Mouse (Mus musculus): ENCODE data around the gene Csf2. TPM values are rescaled to one million over a fixed set of nuclear protein-coding genes. Genes with fewer than 3 reads are reported as not detected.
A peak's percentile ranks its signal among the peaks of the same experiment; 100 is the strongest.

The Csf2 gene
- total and polyA plus RNA-seq, 3 experiments, result 0.79 to 2.4 (median 1.9) TPM

DNA sequence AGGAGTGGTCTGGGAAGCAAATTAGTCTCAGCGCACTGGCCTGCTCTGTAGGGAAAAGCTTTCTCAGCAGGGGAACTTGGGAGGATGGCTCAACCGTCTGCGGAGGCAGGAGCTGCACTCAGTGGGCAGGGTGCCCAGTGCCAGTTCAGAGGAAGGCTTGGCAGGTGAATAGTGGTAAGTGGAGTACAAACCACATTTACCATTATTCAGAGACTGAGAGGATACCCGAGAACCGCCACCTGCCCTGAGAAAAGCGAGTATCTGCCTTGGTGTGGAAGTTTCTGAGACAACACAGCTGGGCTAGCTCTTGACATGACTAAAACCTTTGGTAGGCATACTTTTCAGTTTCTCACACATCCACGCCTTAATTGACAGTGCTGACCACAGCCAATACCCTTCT lies 32.1 kb downstream of the Csf2 start (continued):
- no peak for TF ChIP-seq GABPA (IDR thresholded peaks at IDR 0.05; ENCODE audit: insufficient replicate concordance, low read depth, low read length)
- TF ChIP-seq TCF12 (IDR thresholded peaks at IDR 0.05; ENCODE audit: low read depth, low read length), result peak; percentile 96
- no peak for TF ChIP-seq CTCF (conservative IDR thresholded peaks at IDR 0.05 in 1 of 2, IDR thresholded peaks at IDR 0.05 in 1 of 2; ENCODE audit: low read depth in 2 of 2, low read length in 2 of 2)
- no peak for TF ChIP-seq NRF1 (IDR thresholded peaks at IDR 0.05; ENCODE audit: low read depth, low read length)
- TF ChIP-seq USF2 (conservative IDR thresholded peaks at IDR 0.05; ENCODE audit: low read depth, low read length), result no peak
- TF ChIP-seq JUND (conservative IDR thresholded peaks at IDR 0.05; ENCODE audit: low read depth, low read length), result peak; percentile 67
- TF ChIP-seq E2F4 (IDR thresholded peaks at IDR 0.05; ENCODE audit: insufficient replicate concordance, low read depth, low read length), result no peak
- TF ChIP-seq ZKSCAN1 (IDR thresholded peaks at IDR 0.05; ENCODE audit: borderline replicate concordance, low read depth, low read length), result no peak
- TF ChIP-seq ZMIZ1 (IDR thresholded peaks at IDR 0.05; ENCODE audit: low read depth, low read length), result no peak
- TF ChIP-seq CHD1 (IDR thresholded peaks at IDR 0.05; ENCODE audit: low read depth, low read length), result no peak
- TF ChIP-seq POLR2AphosphoS2 (IDR thresholded peaks at IDR 0.05; ENCODE audit: low read depth, low read length), result no peak
- TF ChIP-seq ETS1 (conservative IDR thresholded peaks at IDR 0.05; ENCODE audit: low read depth, low read length), result peak; percentile 79
- TF ChIP-seq ZC3H11A (IDR thresholded peaks at IDR 0.05; ENCODE audit: low read depth, low read length), result no peak
- TF ChIP-seq UBTF (IDR thresholded peaks at IDR 0.05; ENCODE audit: low read depth, low read length), result no peak
- TF ChIP-seq ZNF384 (IDR thresholded peaks at IDR 0.05; ENCODE audit: low read depth, low read length), result 0 out of 2 replicates have a peak, but pooled peaks have one; percentile 5
- TF ChIP-seq PAX5 (IDR thresholded peaks at IDR 0.05; ENCODE audit: low read length), result no peak
- peak; percentile 45; the same call in 1 of the 2 replicates for TF ChIP-seq CHD2 (IDR thresholded peaks at IDR 0.05; ENCODE audit: low read length)
- no peak for TF ChIP-seq RAD21 (IDR thresholded peaks at IDR 0.05; ENCODE audit: low read depth, low read length)
- 0 out of 2 replicates have a peak, but pooled peaks have one; percentile 55 for TF ChIP-seq MAX (IDR thresholded peaks at IDR 0.05; ENCODE audit: low read length)
- no peak for TF ChIP-seq TBP (conservative IDR thresholded peaks at IDR 0.05; ENCODE audit: low read depth, low read length)

- H3K9me3 ChIP-seq (replicated peaks; ENCODE audit: low read length), result no peaks in the 10 kb centered on the region
- H3K4me1 ChIP-seq (ENCODE audit: control insufficient read depth in 1 of 2, insufficient read depth in 2 of 2), result peaks cover 68 to 91% of the 10 kb centered on the region in 2 experiments
- in situ Hi-C loops (cut with MboI; ENCODE audit: low pct_ligation_motif_present, low pct_unique_long_range_greater_than_20kb, low sequenced_read_pairs), result loop anchor here (5.0 kb wide), 1 partner anchor 69 kb away; no protein-coding TSS in a partner anchor
- peak overlapping the region in 1 of 3 experiments; percentile 29 for H3K4me3 ChIP-seq (replicated peaks in 1 of 3; ENCODE audit: low read depth in 2 of 3, low read length in 2 of 3, poor library complexity in 1 of 3)
- peak overlapping the region; percentile 97 for H3K27ac ChIP-seq (ENCODE audit: insufficient read depth, low read depth)
- TF ChIP-seq CHD1 (IDR thresholded peaks at IDR 0.05; ENCODE audit: low read depth, low read length) (no peak), EP300 (IDR thresholded peaks at IDR 0.05; ENCODE audit: low read length) (0 out of 2 replicates have a peak, but pooled peaks have one; percentile 15)
- dilution Hi-C loops (cut with MboI; ENCODE audit: extremely low pct_ligation_motif_present, extremely low pct_unique_long_range_greater_than_20kb, low sequenced_read_pairs), result no loop called here
- no peak overlapping the region for H3K9ac ChIP-seq (ENCODE audit: insufficient read depth, low read depth)
- no peak for DNase-seq (ENCODE audit: extremely low read depth)
- no peaks in the 10 kb centered on the region for H3K27me3 ChIP-seq (replicated peaks)
- no peaks in the 10 kb centered on the region for H3K36me3 ChIP-seq (replicated peaks in 1 of 2; ENCODE audit: control insufficient read depth in 1 of 2, insufficient read depth in 1 of 2, low read length in 1 of 2)
- no peaks in the 10 kb centered on the region for H3K79me2 ChIP-seq (replicated peaks; ENCODE audit: control insufficient read depth, extremely low read depth, insufficient read depth, poor library complexity, severe bottlenecking)
- H3K4me2 ChIP-seq (ENCODE audit: insufficient read depth, low read depth, poor library complexity, severe bottlenecking), result no peak overlapping the region
These were observed 33.4 kb downstream of the Csf2 start for GRCm38 (mm10) chr11:54216091-54216490.
